9 mouse cellular contexts compared by ENCODE assay signal in the genomic region with DNA sequence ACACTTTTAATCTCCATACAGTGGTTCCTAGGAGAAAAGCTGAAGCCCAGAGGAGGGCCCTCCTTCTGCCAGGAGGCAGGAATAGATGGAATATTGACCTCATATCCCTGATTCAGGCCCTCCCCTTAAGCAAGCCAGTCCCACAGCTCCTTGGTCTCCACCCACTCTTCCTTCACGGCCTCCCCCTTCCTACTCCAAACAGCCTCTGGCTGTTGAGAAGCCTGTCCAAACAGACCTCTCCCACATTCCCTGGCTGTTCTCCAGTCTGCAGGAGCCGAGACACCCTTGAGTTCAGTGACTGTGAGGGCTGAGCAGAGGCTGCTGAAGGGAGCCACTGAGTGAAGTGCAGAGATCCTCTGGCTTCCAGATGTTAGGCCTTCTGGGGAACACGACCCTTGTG. TPM values are rescaled to one million over a fixed set of nuclear protein-coding genes. Genes with fewer than 3 reads are reported as not detected.
DNase-seq lines count a peak whose midpoint lies in the region; ATAC-seq lines count a peak whose summit lies in the region.
"Had no signal": no experiment of that assay in that cellular context is flagged by ENCODE, and none has a peak within 500 bp of the region (broad histone marks: within the 10 kb centered on the region; RNA-seq: fewer than 3 reads in every experiment).

TSS of gene Hrct1 (plus strand) at position 194 of the 400 bp plus-strand sequence.

- peak within 1 kb of the TSS; percentile 73 for H3K4me3 ChIP-seq in megakaryocyte, embryonic 14.5 days (replicated peaks)
- no peak within 1 kb of the TSS for H3K4me3 ChIP-seq in lung, embryonic 16.5 days (ENCODE audit: low read length)
- H3K4me3 ChIP-seq: hindbrain, embryonic 15.5 days had no signal

- WGBS in lung, embryonic 16.5 days = 12% methylated on average over 3 of the region's 3 CpGs

- H3K4me1 ChIP-seq in megakaryocyte, embryonic 14.5 days = peaks cover 56% of the 10 kb centered on the region
- H3K4me1 ChIP-seq in lung, embryonic 16.5 days (replicated peaks; ENCODE audit: control insufficient read depth, insufficient read depth, low read length) = peaks cover 48% of the 10 kb centered on the region
- H3K4me1 ChIP-seq: hindbrain, embryonic 15.5 days had no signal

- H3K27me3 ChIP-seq in megakaryocyte, embryonic 14.5 days (replicated peaks) = peaks cover 34% of the 10 kb centered on the region
- no peaks in the 10 kb centered on the region for H3K27me3 ChIP-seq in lung, embryonic 16.5 days (ENCODE audit: control insufficient read depth, insufficient read depth, low read depth, low read length)
- H3K27me3 ChIP-seq: hindbrain, embryonic 15.5 days had no signal

- no peak within 1 kb of the TSS for H3K4me2 ChIP-seq in lung, embryonic 16.5 days (ENCODE audit: low read depth, low read length)
- H3K4me2 ChIP-seq: hindbrain, embryonic 15.5 days had no signal

- H3K36me3 ChIP-seq in megakaryocyte, embryonic 14.5 days (replicated peaks; ENCODE audit: low read length) = no peaks in the 10 kb centered on the region
- no peaks in the 10 kb centered on the region for H3K36me3 ChIP-seq in lung, embryonic 16.5 days (ENCODE audit: control insufficient read depth, insufficient read depth, low read length)
- H3K36me3 ChIP-seq: hindbrain, embryonic 15.5 days had no signal

- peaks cover 9% of the 10 kb centered on the region; the same call in 1 of the 2 replicates for H3K9me3 ChIP-seq in megakaryocyte, embryonic 14.5 days
- no peaks in the 10 kb centered on the region for H3K9me3 ChIP-seq in lung, embryonic 16.5 days (ENCODE audit: control insufficient read depth, low read length)
- H3K9me3 ChIP-seq: hindbrain, embryonic 15.5 days had no signal

- peak within 1 kb of the TSS; percentile 82 for H3K27ac ChIP-seq in lung, embryonic 16.5 days (ENCODE audit: low read length)
- H3K27ac ChIP-seq: hindbrain, embryonic 15.5 days had no signal

- no peak for ATAC-seq in megakaryocyte, adult 5-6 weeks (ENCODE audit: poor library complexity, severe bottlenecking)
- ATAC-seq in lung, embryonic 16.5 days (ENCODE audit: low read depth) = peak; percentile 85

- H3K9ac ChIP-seq in lung, embryonic 16.5 days (ENCODE audit: low read length) = peak within 1 kb of the TSS; percentile 26; the same call in 1 of the 2 replicates
- H3K9ac ChIP-seq: hindbrain, embryonic 15.5 days had no signal

- peak; percentile 50 for DNase-seq in gastrocnemius, postnatal 10 days
- DNase-seq in kidney, adult 18-20 months = peak; percentile 70
- DNase-seq in layer of hippocampus, postnatal 10 days (ENCODE audit: low spot score in 2 of 2) = no peak
- DNase-seq in cerebellum, adult 9-10 months = no peak
- DNase-seq in natural killer cell, adult 2 months (ENCODE audit: low spot score in 2 of 2) = no peak

RNA-seq across cellular contexts. Expression of gene Hrct1, which starts in this region (rescaled TPM):
- polyA plus RNA-seq in megakaryocyte, embryonic 14.5 days (2012; ENCODE audit: insufficient read depth, low replicate concordance) = 0.12 TPM in 1 of 2 replicates, not detected in the other
- not detected in 2 replicates for total RNA-seq in megakaryocyte, adult 5-6 weeks (2015)
- not detected in 2 replicates for total RNA-seq in megakaryocyte, adult 5-6 weeks (2017)
- 1 to 10 TPM; 2.3 to 3.1 TPM for total RNA-seq in gastrocnemius, postnatal 10 days (2021)
- 2.0 and 2.9 TPM in 2 replicates for polyA plus RNA-seq in lung, embryonic 16.5 days (2015; fragmentation: Nextera tagmentation; extraction: Ambion mirVana)
- under 1 TPM; 0.45 to 0.48 TPM for total RNA-seq in layer of hippocampus, postnatal 10 days (2021)

Comparison
In these comparisons a context has a peak if more than half of its experiments do, and no peak if none do; other contexts are left out.
1. DNase-seq: peak in gastrocnemius, postnatal 10 days (single experiment) and kidney, adult 18-20 months (single experiment); none in layer of hippocampus, postnatal 10 days (0 of 2), cerebellum, adult 9-10 months (single experiment) and natural killer cell, adult 2 months (0 of 2).